Mouse (Mus musculus): ENCODE results near the gene Dab1. TPM values are rescaled to one million over a fixed set of nuclear protein-coding genes. Genes with fewer than 3 reads are reported as not detected.

Dab1 gene
- polyA plus RNA-seq, 1 experiment from 2014 or later: 195 TPM

DNA sequence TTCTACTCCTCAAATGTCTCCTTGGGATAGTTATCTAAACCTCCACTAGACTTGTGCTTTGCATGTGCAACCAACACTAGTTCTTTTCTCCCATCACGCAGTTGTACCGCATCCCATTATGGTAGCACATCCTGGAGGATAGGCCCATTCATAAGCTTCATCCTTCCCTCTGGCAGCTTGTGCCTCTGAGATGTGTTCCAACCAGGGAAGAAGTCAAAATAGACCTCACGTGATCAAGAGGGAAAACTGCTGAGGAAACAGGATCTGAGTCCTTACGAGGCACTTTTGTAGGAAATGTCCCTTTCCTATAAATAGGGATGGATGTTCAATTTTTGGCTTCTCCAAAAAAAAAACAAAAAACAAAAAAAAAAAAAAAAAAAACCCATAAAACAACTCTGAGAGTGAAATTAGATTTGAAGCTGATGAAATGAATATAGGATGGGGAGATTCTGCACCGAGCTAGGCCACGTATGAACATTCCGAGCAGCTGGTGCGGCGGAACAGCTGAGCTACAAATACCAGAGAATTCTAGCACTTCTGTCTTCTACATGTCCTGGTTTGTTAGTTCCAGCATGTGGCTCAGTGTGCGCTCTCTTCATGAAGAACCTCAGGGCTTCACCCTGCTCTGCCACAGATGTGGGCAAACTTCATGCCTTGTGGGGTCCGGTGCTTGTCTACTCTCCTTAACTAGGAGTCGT, 802.0 kb downstream of the Dab1 start:
- no peak for ATAC-seq

DNA sequence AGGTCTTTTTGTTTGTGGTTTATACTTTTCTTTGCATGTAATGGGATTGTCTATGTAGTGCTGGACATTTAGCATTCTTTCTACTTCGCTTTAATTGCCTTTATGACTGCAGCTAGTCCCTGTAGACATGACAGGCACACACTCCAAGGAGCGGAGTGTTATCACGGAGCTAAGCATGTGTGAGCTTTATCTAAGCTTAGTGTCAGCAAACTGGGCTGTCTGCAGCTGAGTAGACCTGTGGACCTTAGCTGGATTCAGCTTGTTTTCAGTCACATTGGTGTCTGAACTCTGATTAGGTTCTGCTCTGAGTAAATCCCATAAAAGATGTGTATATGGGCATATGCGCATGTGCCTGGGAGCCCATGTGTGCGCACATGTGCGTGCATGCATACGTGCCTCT, 810.0 kb downstream of the Dab1 start:
- 91% methylated on average over 7 of the region's 7 CpGs for WGBS
- no peak for ATAC-seq
- H3K4me2 ChIP-seq (ENCODE audit: low read length): no peak overlapping the region

More for the DNA sequence above, 802.0 kb downstream of the Dab1 start:
- Histone ChIP-seq H3K27me3 (replicated peaks; ENCODE audit: control insufficient read depth, insufficient read depth, low read length) (no peaks in the 10 kb centered on the region), H3K9ac (replicated peaks; ENCODE audit: low read depth, low read length) (no peak overlapping the region), H3K27ac (ENCODE audit: low read length) (no peak overlapping the region), H3K4me3 (replicated peaks; ENCODE audit: low read length) (no peak overlapping the region), H3K9me3 (ENCODE audit: control insufficient read depth, low read length) (no peaks in the 10 kb centered on the region), H3K4me1 (replicated peaks; ENCODE audit: control insufficient read depth, insufficient read depth, low read length) (no peaks in the 10 kb centered on the region), H3K4me2 (ENCODE audit: low read length) (no peak overlapping the region), H3K36me3 (ENCODE audit: control insufficient read depth, insufficient read depth) (no peaks in the 10 kb centered on the region)
- 94% methylated on average over 12 of the region's 12 CpGs for WGBS

GRCm38 (mm10) chr4:104431231-104431855, 812.2 kb downstream of the Dab1 start:
- ATAC-seq: no peak
- H3K36me3 ChIP-seq (ENCODE audit: control insufficient read depth, insufficient read depth): no peaks in the 10 kb centered on the region
- no peaks in the 10 kb centered on the region for H3K9me3 ChIP-seq (ENCODE audit: control insufficient read depth, low read length)
- 46% methylated on average over 7 of the region's 7 CpGs for WGBS
- H3K27me3 ChIP-seq (replicated peaks; ENCODE audit: control insufficient read depth, insufficient read depth, low read length): no peaks in the 10 kb centered on the region
- 0 out of 2 replicates have a peak overlapping the region, but pooled peaks have one; percentile 10 for H3K9ac ChIP-seq (replicated peaks; ENCODE audit: low read depth, low read length)
- H3K27ac ChIP-seq (ENCODE audit: low read length): no peak overlapping the region
- peaks cover 23% of the 10 kb centered on the region for H3K4me1 ChIP-seq (replicated peaks; ENCODE audit: control insufficient read depth, insufficient read depth, low read length)
- H3K4me3 ChIP-seq (replicated peaks; ENCODE audit: low read length): no peak overlapping the region
- no peak overlapping the region for H3K4me2 ChIP-seq (ENCODE audit: low read length)

More for the DNA sequence above, 810.0 kb downstream of the Dab1 start:
- Histone ChIP-seq H3K4me1 (replicated peaks; ENCODE audit: control insufficient read depth, insufficient read depth, low read length) (peaks cover 20% of the 10 kb centered on the region), H3K27ac (ENCODE audit: low read length) (no peak overlapping the region), H3K4me3 (replicated peaks; ENCODE audit: low read length) (no peak overlapping the region), H3K27me3 (replicated peaks; ENCODE audit: control insufficient read depth, insufficient read depth, low read length) (no peaks in the 10 kb centered on the region), H3K9me3 (ENCODE audit: control insufficient read depth, low read length) (no peaks in the 10 kb centered on the region), H3K9ac (replicated peaks; ENCODE audit: low read depth, low read length) (no peak overlapping the region), H3K36me3 (ENCODE audit: control insufficient read depth, insufficient read depth) (no peaks in the 10 kb centered on the region)

GRCm38 (mm10) chr4:104432150-104432549, 813.0 kb downstream of the Dab1 start:
- H3K27me3 ChIP-seq (replicated peaks; ENCODE audit: control insufficient read depth, insufficient read depth, low read length): no peaks in the 10 kb centered on the region
- peak overlapping the region; percentile 33; the same call in 1 of the 2 replicates for H3K27ac ChIP-seq (ENCODE audit: low read length)
- no peak overlapping the region for H3K4me3 ChIP-seq (replicated peaks; ENCODE audit: low read length)
- WGBS: 69% methylated on average over 11 of the region's 11 CpGs
- H3K36me3 ChIP-seq (ENCODE audit: control insufficient read depth, insufficient read depth): no peaks in the 10 kb centered on the region
- H3K9me3 ChIP-seq (ENCODE audit: control insufficient read depth, low read length): no peaks in the 10 kb centered on the region
- peaks cover 21% of the 10 kb centered on the region for H3K4me1 ChIP-seq (replicated peaks; ENCODE audit: control insufficient read depth, insufficient read depth, low read length)
- no peak overlapping the region for H3K4me2 ChIP-seq (ENCODE audit: low read length)
- H3K9ac ChIP-seq (replicated peaks; ENCODE audit: low read depth, low read length): no peak overlapping the region
- ATAC-seq: no peak

- no peak overlapping the region for H3K27ac ChIP-seq (ENCODE audit: low read length)
- H3K27me3 ChIP-seq (replicated peaks; ENCODE audit: control insufficient read depth, insufficient read depth, low read length): no peaks in the 10 kb centered on the region
- WGBS: 78% methylated on average over 5 of the region's 5 CpGs
- H3K4me1 ChIP-seq (replicated peaks; ENCODE audit: control insufficient read depth, insufficient read depth, low read length): peaks cover 30% of the 10 kb centered on the region
- no peak overlapping the region for H3K4me2 ChIP-seq (ENCODE audit: low read length)
- no peak for ATAC-seq
- H3K9ac ChIP-seq (replicated peaks; ENCODE audit: low read depth, low read length): no peak overlapping the region
- H3K36me3 ChIP-seq (ENCODE audit: control insufficient read depth, insufficient read depth): no peaks in the 10 kb centered on the region
- H3K9me3 ChIP-seq (ENCODE audit: control insufficient read depth, low read length): no peaks in the 10 kb centered on the region
- H3K4me3 ChIP-seq (replicated peaks; ENCODE audit: low read length): no peak overlapping the region
Observed at GRCm38 (mm10) chr4:104435736-104436135, 816.6 kb downstream of the Dab1 start.

- no peak overlapping the region for H3K4me2 ChIP-seq (ENCODE audit: low read length)
Observed at GRCm38 (mm10) chr4:104436411-104436810, 817.3 kb downstream of the Dab1 start.

DNA sequence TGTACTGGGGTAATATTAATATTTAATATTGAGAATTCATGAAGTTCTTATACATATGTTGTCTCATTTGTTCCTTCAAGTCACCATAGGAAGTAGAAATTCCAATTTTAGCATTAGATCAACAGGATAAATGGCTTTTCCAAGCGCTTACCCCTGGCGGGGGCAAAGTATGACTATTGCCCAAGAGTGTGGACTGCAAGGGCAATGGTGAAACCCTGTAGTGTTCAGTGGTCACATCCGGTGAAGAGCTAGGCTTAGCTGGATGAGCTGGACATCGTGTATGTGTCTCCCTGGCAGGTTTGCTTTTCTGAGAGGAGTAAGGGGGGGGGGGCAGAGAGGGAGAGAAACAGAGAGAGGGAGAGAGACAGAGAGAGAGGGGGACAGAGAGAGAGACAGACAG, 819.6 kb downstream of the Dab1 start:
- no peak for ATAC-seq
- H3K9me3 ChIP-seq (ENCODE audit: control insufficient read depth, low read length): no peaks in the 10 kb centered on the region
- no peaks in the 10 kb centered on the region for H3K36me3 ChIP-seq (ENCODE audit: control insufficient read depth, insufficient read depth)
- no peak overlapping the region for H3K4me2 ChIP-seq (ENCODE audit: low read length)
- 88% methylated on average over 4 of the region's 4 CpGs for WGBS
- no peak overlapping the region for H3K4me3 ChIP-seq (replicated peaks; ENCODE audit: low read length)
- peaks cover 21% of the 10 kb centered on the region for H3K4me1 ChIP-seq (replicated peaks; ENCODE audit: control insufficient read depth, insufficient read depth, low read length)
- H3K9ac ChIP-seq (replicated peaks; ENCODE audit: low read depth, low read length): no peak overlapping the region
- H3K27me3 ChIP-seq (replicated peaks; ENCODE audit: control insufficient read depth, insufficient read depth, low read length): no peaks in the 10 kb centered on the region
- H3K27ac ChIP-seq (ENCODE audit: low read length): no peak overlapping the region

More at GRCm38 (mm10) chr4:104436411-104436810, 817.3 kb downstream of the Dab1 start:
- peaks cover 24% of the 10 kb centered on the region for H3K4me1 ChIP-seq (replicated peaks; ENCODE audit: control insufficient read depth, insufficient read depth, low read length)
- H3K27me3 ChIP-seq (replicated peaks; ENCODE audit: control insufficient read depth, insufficient read depth, low read length): no peaks in the 10 kb centered on the region
- H3K36me3 ChIP-seq (ENCODE audit: control insufficient read depth, insufficient read depth): no peaks in the 10 kb centered on the region
- no peak overlapping the region for H3K4me3 ChIP-seq (replicated peaks; ENCODE audit: low read length)
- ATAC-seq: no peak
- no peak overlapping the region for H3K27ac ChIP-seq (ENCODE audit: low read length)
- WGBS: 91% methylated on average over 4 of the region's 4 CpGs
- no peak overlapping the region for H3K9ac ChIP-seq (replicated peaks; ENCODE audit: low read depth, low read length)
- no peaks in the 10 kb centered on the region for H3K9me3 ChIP-seq (ENCODE audit: control insufficient read depth, low read length)

DNA sequence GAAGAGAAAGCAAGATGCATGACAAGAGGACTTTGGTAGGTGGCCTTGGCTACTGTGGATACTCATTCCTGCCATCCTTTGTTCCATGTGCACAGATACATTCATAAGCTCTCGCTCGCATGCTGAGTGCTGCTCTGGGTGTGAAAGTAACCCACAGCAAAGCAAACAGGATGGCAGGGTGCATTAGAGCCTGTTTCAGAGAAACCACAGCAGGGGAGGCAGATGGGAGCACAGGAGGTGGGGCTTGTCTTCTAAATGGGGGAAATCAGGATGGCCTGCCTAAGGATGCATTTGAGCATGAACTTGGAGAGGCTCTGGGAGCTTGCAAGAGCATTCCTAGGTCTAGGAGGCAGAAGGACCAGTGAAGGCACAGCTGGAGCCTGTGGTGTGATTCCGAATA, 820.5 kb downstream of the Dab1 start:
- WGBS: 69% methylated on average over 3 of the region's 3 CpGs
- Histone ChIP-seq H3K27ac (ENCODE audit: low read length) (peak overlapping the region; percentile 67), H3K9me3 (ENCODE audit: control insufficient read depth, low read length) (no peaks in the 10 kb centered on the region), H3K4me3 (replicated peaks; ENCODE audit: low read length) (no peak overlapping the region), H3K4me2 (ENCODE audit: low read length) (no peak overlapping the region), H3K4me1 (replicated peaks; ENCODE audit: control insufficient read depth, insufficient read depth, low read length) (peaks cover 22% of the 10 kb centered on the region), H3K36me3 (ENCODE audit: control insufficient read depth, insufficient read depth) (no peaks in the 10 kb centered on the region), H3K9ac (replicated peaks; ENCODE audit: low read depth, low read length) (no peak overlapping the region), H3K27me3 (replicated peaks; ENCODE audit: control insufficient read depth, insufficient read depth, low read length) (no peaks in the 10 kb centered on the region)
- peak; percentile 55 for ATAC-seq

DNA sequence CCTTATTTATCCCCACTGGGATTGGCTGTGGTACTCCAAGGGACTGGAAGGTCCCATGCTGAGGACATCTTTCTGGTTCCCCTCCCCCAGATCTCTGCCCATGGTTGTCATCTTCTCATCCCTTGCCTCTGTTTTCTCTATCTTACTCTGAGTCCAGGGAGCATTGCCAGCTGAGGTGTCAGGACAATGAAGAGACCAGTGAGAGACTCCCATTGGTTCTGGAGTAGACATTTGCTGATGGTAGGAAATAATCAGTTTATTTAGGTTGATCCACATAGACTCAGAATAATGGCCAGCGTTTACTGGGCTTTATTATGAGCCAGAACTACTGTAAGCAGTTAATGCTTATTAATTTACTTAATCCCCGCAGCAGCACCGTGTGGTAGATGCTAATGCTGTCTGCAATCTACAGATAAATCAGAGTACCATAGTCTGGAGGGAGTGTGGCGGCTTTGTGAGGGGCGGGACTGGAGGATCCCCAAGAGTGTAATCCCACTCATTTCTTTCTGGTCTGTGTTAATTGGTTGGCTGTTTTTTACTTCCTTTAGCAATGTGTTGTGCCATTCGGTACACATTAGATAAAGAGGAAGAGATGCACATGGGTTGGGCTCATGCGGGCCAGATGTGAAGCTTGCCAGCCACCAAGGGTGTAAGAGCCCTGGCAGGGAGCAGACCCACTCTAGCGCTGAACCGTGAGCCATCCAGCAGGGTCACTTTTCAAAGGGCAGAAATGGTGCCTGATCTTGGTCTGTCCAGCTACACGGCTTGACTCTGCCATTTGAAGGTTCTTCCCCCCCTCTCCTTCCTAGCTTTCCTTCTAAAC, 824.0 kb downstream of the Dab1 start:
- no peak overlapping the region for H3K4me2 ChIP-seq (ENCODE audit: low read length)
- peaks cover 19% of the 10 kb centered on the region for H3K4me1 ChIP-seq (replicated peaks; ENCODE audit: control insufficient read depth, insufficient read depth, low read length)
- no peak overlapping the region for H3K4me3 ChIP-seq (replicated peaks; ENCODE audit: low read length)
- ATAC-seq: peak; percentile 47; the same call in 1 of the 2 replicates
- no peak overlapping the region for H3K9ac ChIP-seq (replicated peaks; ENCODE audit: low read depth, low read length)
- no peaks in the 10 kb centered on the region for H3K36me3 ChIP-seq (ENCODE audit: control insufficient read depth, insufficient read depth)
- WGBS: 48% methylated on average over 10 of the region's 10 CpGs
- H3K27ac ChIP-seq (ENCODE audit: low read length): no peak overlapping the region
- H3K9me3 ChIP-seq (ENCODE audit: control insufficient read depth, low read length): no peaks in the 10 kb centered on the region
- no peaks in the 10 kb centered on the region for H3K27me3 ChIP-seq (replicated peaks; ENCODE audit: control insufficient read depth, insufficient read depth, low read length)

All from forebrain, embryonic 16.5 days (tissue).